Mouse (Mus musculus) hindbrain, postnatal 0 days (tissue): ENCODE measurements around the gene Map1s. TPM values are rescaled to one million over a fixed set of nuclear protein-coding genes. Genes with fewer than 3 reads are reported as not detected.
"Not testable (repeated sequence)": the region's sequence is repeated elsewhere in the genome, so short reads cannot be mapped to it uniquely, and the experiment has no call there.

Experiments used
- ATAC-seq: fragments of 200-750 bp; cut with Nextera tagmentation; 2 replicates; pipeline ENCODE4 v1.8.0; 2017; ENCODE audit warnings: mild to moderate bottlenecking, moderate TSS enrichment, moderate library complexity
- DNase-seq: peaks from one replicate; pipeline ENCODE4 v3.0.0-alpha.2; 2015; ENCODE audit warnings: low spot score
- H3K27ac ChIP-seq: fragments of 300-500 bp; sonication (generic); 2 replicates; pipeline ENCODE4 v1.5.1; 2014; ENCODE audit warnings: mild to moderate bottlenecking
- H3K27me3 ChIP-seq: fragments of 300-500 bp; sonication (generic); 2 replicates; pipeline ENCODE4 v1.6.1; 2014; ENCODE audit warnings: low read length, mixed read lengths; ENCODE audit not compliant: insufficient read depth
- H3K36me3 ChIP-seq: fragments of 300-500 bp; sonication (generic); 2 replicates; pipeline ENCODE4 v1.6.1; 2014; ENCODE audit warnings: low read length, mixed read lengths; ENCODE audit not compliant: insufficient read depth
- H3K4me1 ChIP-seq: fragments of 300-500 bp; sonication (generic); 2 replicates; pipeline ENCODE4 v1.6.1; 2014; ENCODE audit warnings: antibody characterized with exemption, low read length, mixed read lengths; ENCODE audit not compliant: insufficient read depth
- H3K4me2 ChIP-seq: fragments of 300-500 bp; sonication (generic); 2 replicates; pipeline ENCODE4 v1.6.1; 2014; ENCODE audit warnings: low read depth, mild to moderate bottlenecking, low read length, moderate library complexity, mixed read lengths
- H3K4me3 ChIP-seq: fragments of 300-500 bp; sonication (generic); 2 replicates; pipeline ENCODE4 v1.5.1; 2014; ENCODE audit warnings: low read length
- H3K9ac ChIP-seq: fragments of 300-500 bp; sonication (generic); replicated peaks from 2 replicates; pipeline ENCODE4 v1.6.1; 2014; ENCODE audit warnings: mild to moderate bottlenecking, low read length, moderate library complexity, mixed read lengths
- H3K9me3 ChIP-seq: fragments of 300-500 bp; sonication (generic); 2 replicates; pipeline ENCODE4 v1.6.1; 2016; ENCODE audit warnings: low read length, mixed read lengths
- CTCF ChIP-seq: IDR thresholded peaks from 2 replicates; pipeline ENCODE4 v1.5.1; 2016; ENCODE audit warnings: antibody characterized with exemption, control low read depth, low read depth
- WGBS: fragments of 180-500 bp; shearing (Covaris S2); extraction: QIAGEN DNeasy Blood & Tissue Kit; methylation state at CpG from one replicate; pipeline ENCODE4 v1.1.7; 2014; 5-methylcytosine and 5-hydroxymethylcytosine counted together
- polyA plus RNA-seq: library from polyadenylated mRNA; unstranded; fragments of >200 nt; fragmentation: Nextera tagmentation; extraction: Ambion mirVana; gene quantifications from 2 replicates; pipeline ENCODE4 v1.2.1, GENCODE M21; 2015
- total RNA-seq: library from RNA; depleted of rRNA; stranded (reverse); fragments of >200 nt; gene quantifications from 2 replicates; pipeline ENCODE4 v1.2.3, GENCODE M21; 2014

Gene Map1s
- total and polyA plus RNA-seq, 2 experiments from 2014 or later, result 54.4 to 98.6 TPM

- Histone ChIP-seq H3K4me1 (peaks cover 5% of the 10 kb centered on the region; the same call in 1 of the 2 replicates), H3K27me3 (peaks cover 24% of the 10 kb centered on the region), H3K9ac (no peak overlapping the region), H3K4me3 (no peak overlapping the region), H3K9me3 (no peaks in the 10 kb centered on the region), H3K27ac (no peak overlapping the region), H3K36me3 (peaks cover 18% of the 10 kb centered on the region), H3K4me2 (no peak overlapping the region)
- 0 out of 2 replicates have a peak, but pooled peaks have one; percentile 16 for ATAC-seq
- peak; percentile 80 for TF ChIP-seq CTCF
- 32% methylated on average over 12 of the region's 12 CpGs for WGBS
- DNase-seq, result peak; percentile 88
Measured at GRCm38 (mm10) chr8:70893656-70894384, 11.9 kb upstream of the Map1s start.

DNA sequence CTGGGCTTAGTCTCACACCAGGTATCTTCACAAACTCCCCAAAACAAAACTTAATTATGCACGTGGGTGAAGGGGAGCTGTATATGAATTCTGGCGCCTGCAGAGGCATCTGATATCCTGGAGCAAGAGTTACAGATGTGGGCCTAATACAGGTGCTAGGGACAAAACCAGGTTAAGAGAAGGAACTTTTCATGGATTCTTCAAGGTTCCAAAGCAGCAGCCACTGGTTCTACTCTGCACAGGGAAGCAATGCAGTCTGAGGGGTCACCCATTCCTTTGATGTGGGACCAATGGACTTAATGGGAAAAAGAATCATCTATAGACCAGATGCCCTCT lies 11.4 kb upstream of the Map1s start:
- DNase-seq, result no peak
- ATAC-seq, result no peak
- Histone ChIP-seq H3K9ac (no peak overlapping the region), H3K27ac (no peak overlapping the region), H3K36me3 (peaks cover 18% of the 10 kb centered on the region), H3K4me1 (peaks cover 5% of the 10 kb centered on the region; the same call in 1 of the 2 replicates), H3K9me3 (no peaks in the 10 kb centered on the region), H3K4me3 (no peak overlapping the region), H3K27me3 (peaks cover 24% of the 10 kb centered on the region), H3K4me2 (no peak overlapping the region)
- WGBS, result 70% methylated on average over 2 of the region's 2 CpGs
- TF ChIP-seq CTCF, result no peak

DNA sequence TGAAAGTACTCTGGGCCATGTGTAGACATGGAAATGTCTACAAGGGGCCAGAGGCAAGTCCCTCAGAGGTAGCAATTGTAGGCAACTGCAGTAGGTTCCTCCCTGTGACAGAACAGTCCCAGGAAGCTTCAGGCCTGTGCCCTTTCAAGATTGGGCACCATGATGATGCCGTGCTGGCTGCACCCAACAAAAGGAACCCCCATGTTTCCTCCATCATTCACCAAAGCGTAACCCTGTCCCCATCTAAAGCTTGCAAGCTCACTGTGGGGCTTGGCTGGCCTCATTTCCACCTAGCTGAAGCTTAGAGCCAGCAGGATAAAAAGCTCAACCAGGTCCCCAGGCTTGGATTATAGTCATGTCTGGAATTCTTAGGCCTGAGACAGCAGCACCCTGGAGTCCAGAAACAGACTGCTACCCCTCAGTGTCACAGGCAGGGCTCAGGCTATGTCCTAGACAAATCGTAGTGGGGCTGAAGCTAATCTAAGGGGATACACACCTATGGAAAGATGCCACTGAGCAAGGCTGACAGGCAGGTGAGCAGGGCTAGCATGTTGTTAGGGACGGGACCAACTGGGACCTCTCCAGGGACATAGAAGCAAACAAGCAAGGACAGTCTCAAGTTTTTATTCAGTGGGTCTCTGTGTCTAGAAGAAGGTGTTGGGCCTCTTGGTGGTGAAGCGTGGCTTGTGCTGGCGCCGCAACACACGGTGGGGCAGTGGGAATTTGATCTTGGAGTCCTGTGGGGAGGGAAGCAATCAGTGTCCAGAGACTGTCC lies 10.8 kb upstream of the Map1s start:
- ATAC-seq (no peak), DNase-seq (no peak)
- TF ChIP-seq CTCF, result no peak
- H3K9me3 ChIP-seq, result no peaks in the 10 kb centered on the region
- peaks cover 18% of the 10 kb centered on the region for H3K36me3 ChIP-seq
- H3K27me3 ChIP-seq, result peaks cover 24% of the 10 kb centered on the region
- 77% methylated on average over 8 of the region's 8 CpGs for WGBS
- no peak overlapping the region for H3K4me2 ChIP-seq
- H3K27ac ChIP-seq, result no peak overlapping the region
- no peak overlapping the region for H3K4me3 ChIP-seq
- H3K4me1 ChIP-seq, result peaks cover 5% of the 10 kb centered on the region; the same call in 1 of the 2 replicates
- no peak overlapping the region for H3K9ac ChIP-seq

DNA sequence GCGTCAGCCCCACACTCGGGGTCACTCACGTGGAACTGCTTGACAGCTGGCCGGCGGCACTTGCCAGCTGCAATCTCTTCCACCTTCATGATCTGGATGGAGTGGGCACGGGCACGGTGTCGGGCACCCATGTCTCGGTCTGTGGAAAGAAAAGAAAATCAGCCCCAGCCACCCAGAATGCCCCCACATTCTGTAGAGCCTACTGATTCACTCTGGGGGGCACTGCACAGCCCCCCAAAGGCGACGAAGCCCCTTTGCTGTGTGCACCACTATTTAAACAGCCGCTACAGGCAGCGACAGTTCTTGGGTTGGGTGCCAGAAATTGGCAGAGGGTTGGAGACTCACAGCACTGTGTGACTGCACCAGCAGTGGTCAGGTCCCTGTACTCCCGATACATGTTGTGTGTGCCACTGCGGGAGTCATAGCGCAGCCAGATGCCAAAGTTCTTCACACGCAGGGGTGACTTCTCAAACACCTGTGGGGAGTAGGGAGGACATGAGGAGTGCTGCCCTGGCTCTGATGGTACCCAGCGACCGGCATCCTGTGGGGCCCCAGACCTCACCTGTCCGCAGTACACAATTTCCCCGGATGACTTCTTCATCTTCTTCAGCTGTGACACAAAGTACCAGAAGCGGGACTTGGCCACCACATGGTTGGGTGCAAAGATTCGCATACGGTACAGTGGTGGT lies 10.0 kb upstream of the Map1s start:
- Histone ChIP-seq H3K27me3 (peaks cover 24% of the 10 kb centered on the region), H3K36me3 (peaks cover 18% of the 10 kb centered on the region), H3K4me2 (peak overlapping the region; percentile 97), H3K4me3 (peak overlapping the region; percentile 86)
- not testable (repeated sequence) for H3K4me1 ChIP-seq, ATAC-seq, H3K9ac ChIP-seq, DNase-seq, H3K9me3 ChIP-seq, H3K27ac ChIP-seq
- 68% methylated on average over 22 of the region's 24 CpGs for WGBS

DNA sequence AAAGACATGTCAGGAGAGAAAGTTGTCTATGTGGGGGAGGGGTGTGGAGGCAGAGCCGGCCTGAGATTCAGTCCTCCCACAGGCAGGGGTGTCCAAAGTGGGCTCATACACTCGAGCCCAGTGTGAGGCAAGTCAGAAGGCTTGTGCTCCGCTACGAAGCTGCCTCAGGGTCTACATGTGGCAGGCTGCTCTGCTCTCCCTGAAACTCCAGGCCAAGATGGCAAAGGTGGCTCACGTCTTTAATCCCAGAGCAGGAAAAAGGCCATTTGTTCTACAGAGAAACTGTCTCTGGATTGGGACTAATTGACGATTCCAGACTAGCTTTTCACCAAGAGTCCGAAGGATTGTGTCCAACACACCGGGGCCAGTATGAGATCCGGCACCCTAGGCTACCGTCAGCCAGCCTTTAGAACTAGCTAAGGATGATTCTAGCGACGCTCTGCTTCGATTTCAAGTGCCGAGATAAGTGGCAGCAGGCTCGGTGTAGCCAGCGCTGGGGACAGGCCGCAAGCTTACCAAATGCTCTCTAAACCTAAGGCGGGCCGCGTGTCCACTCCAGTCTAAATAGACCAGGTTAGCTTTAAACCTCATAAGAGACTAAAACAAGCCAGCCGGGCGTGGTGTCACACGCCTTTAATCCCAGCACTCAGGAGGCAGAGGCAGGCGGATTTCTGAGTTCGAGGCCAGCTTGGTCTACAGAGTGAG lies 9.3 kb upstream of the Map1s start:
- peaks cover 18% of the 10 kb centered on the region for H3K36me3 ChIP-seq
- H3K9me3 ChIP-seq, result no peaks in the 10 kb centered on the region
- H3K4me1 ChIP-seq, result peaks cover 5% of the 10 kb centered on the region; the same call in 1 of the 2 replicates
- no peak for TF ChIP-seq CTCF
- H3K4me3 ChIP-seq, result peak overlapping the region; percentile 86
- peak overlapping the region; percentile 88 for H3K9ac ChIP-seq
- ATAC-seq (no peak), DNase-seq (no peak)
- peaks cover 18% of the 10 kb centered on the region for H3K27me3 ChIP-seq
- H3K4me2 ChIP-seq, result peak overlapping the region; percentile 97
- H3K27ac ChIP-seq, result peak overlapping the region; percentile 86
- WGBS, result 3% methylated on average over 25 of the region's 25 CpGs

GRCm38 (mm10) chr8:70897021-70897680 lies 8.6 kb upstream of the Map1s start, which contains the start of gene Rpl18a:
TSS of gene Rpl18a (minus strand) at chr8:70897412.
- WGBS, result under 1% methylated on average over 60 of the region's 60 CpGs
- TF ChIP-seq CTCF, result no peak; the same call in 1 of the 2 replicates

More at GRCm38 (mm10) chr8:70897021-70897680, 8.6 kb upstream of the Map1s start, which contains the start of gene Rpl18a:
- Histone ChIP-seq H3K4me3 (peak within 1 kb of the TSS; percentile 86), H3K9me3 (no peaks in the 10 kb centered on the region), H3K27ac (peak within 1 kb of the TSS; percentile 86), H3K4me2 (peak within 1 kb of the TSS; percentile 97), H3K4me1 (peaks cover 5% of the 10 kb centered on the region; the same call in 1 of the 2 replicates), H3K27me3 (peaks cover 12% of the 10 kb centered on the region), H3K9ac (peak within 1 kb of the TSS; percentile 88), H3K36me3 (peaks cover 18% of the 10 kb centered on the region)
- ATAC-seq (peak; percentile 99), DNase-seq (peak; percentile 99)
